In the genomic region with DNA sequence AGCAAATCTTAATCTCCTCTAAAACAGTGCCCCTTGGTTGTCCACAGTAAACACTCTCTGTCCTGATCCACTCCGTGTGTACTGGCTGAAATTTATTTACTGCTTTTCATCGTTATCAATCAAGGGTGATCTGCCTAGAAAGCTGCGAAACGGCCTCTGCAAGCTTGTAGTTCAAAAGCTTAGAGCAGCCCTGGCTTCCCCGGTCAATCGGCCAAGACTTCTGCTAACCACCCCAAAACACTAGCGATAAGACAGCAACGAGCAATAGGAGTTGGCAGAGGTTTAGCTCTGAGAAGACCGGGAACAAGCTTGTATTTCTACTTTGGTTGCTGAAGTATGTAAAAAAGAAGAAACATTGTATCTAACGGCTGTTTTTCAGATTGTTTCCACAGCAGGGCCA, we compare ENCODE assay signal across 12 mouse cellular contexts.
"Had no signal": no experiment of that assay in that cellular context is flagged by ENCODE, and none has a peak within 500 bp of the region (broad histone marks: within the 10 kb centered on the region; RNA-seq: fewer than 3 reads in every experiment).

No protein-coding gene starts in this region.

- H3K36me3 ChIP-seq: liver, embryonic 15.5 days; midbrain, embryonic 13.5 days; stomach, embryonic 15.5 days had no signal

- H3K4me1 ChIP-seq: stomach, embryonic 15.5 days had no signal

- H3K27me3 ChIP-seq: liver, embryonic 15.5 days; midbrain, embryonic 13.5 days; stomach, embryonic 15.5 days had no signal

- H3K27ac ChIP-seq: kidney, postnatal 0 days; liver, embryonic 15.5 days; midbrain, embryonic 13.5 days; stomach, embryonic 15.5 days had no signal

- H3K4me3 ChIP-seq: liver, embryonic 15.5 days; midbrain, embryonic 13.5 days; stomach, embryonic 15.5 days had no signal

- DNase-seq: kidney, adult 11 months; kidney, adult 9 months; kidney, postnatal 36 days; layer of hippocampus, adult 9-11 months; layer of hippocampus, postnatal 36 days; lung, adult 2 months; right cerebral cortex, postnatal 14 days; thymus, postnatal 4 days had no signal

- H3K9me3 ChIP-seq: liver, embryonic 15.5 days; midbrain, embryonic 13.5 days; stomach, embryonic 15.5 days had no signal
